Comparison of ENCODE assay signal across 15 mouse cellular contexts in genomic region chr5:74229775-74230413, GRCm38 (mm10). TPM values are rescaled to one million over a fixed set of nuclear protein-coding genes. Genes with fewer than 3 reads are reported as not detected.
A peak's percentile ranks its signal among the peaks of the same experiment; 100 is the strongest.
DNase-seq lines count a peak whose midpoint lies in the region; ATAC-seq and TF ChIP-seq lines count a peak whose summit lies in the region.
"Had no signal": no experiment of that assay in that cellular context is flagged by ENCODE, and none has a peak within 500 bp of the region (broad histone marks: within the 10 kb centered on the region; RNA-seq: fewer than 3 reads in every experiment).

No protein-coding gene starts in this region.

- TF ChIP-seq EP300 in heart, postnatal 0 days (IDR thresholded peaks at IDR 0.05; ENCODE audit: low read depth), result no peak
- no peak for TF ChIP-seq EP300 in heart, adult 2 months (IDR thresholded peaks at IDR 0.05; ENCODE audit: insufficient read depth, low read depth, low read length)

- DNase-seq in heart, postnatal 0 days (ENCODE audit: low spot score), result no peak
- DNase-seq in heart, adult 2 months, result no peak
- no peak for DNase-seq in lung, postnatal 36 days
- no peak for DNase-seq in limb, embryonic 10.5 days (ENCODE audit: low spot score)
- no peak for DNase-seq in ovary, postnatal 10 days (ENCODE audit: low spot score)
- DNase-seq: adrenal gland, adult 8-10 months; cerebellum, adult 18-20 months; kidney, postnatal 10 days; lung, postnatal 4 days; retina, postnatal 1 day; thymus, postnatal 14 days had no signal

- 35% methylated on average over 11 of the region's 11 CpGs for WGBS in heart, postnatal 0 days
- 59% methylated on average over 11 of the region's 11 CpGs for WGBS in heart, adult 2 months
- WGBS in lung, embryonic 15.5 days, result 34% methylated on average over 11 of the region's 11 CpGs
- 72% methylated on average over 11 of the region's 11 CpGs for WGBS in limb, embryonic 10.5 days
- WGBS in midbrain, embryonic 15.5 days, result 54% methylated on average over 11 of the region's 11 CpGs

- H3K27ac ChIP-seq in heart, postnatal 0 days (ENCODE audit: low read depth), result peak overlapping the region; percentile 56
- H3K27ac ChIP-seq in heart, adult 2 months, result no peak overlapping the region
- H3K27ac ChIP-seq in lung, embryonic 15.5 days, result peak overlapping the region; percentile 85
- H3K27ac ChIP-seq in limb, embryonic 10.5 days, result peak overlapping the region; percentile 21; the same call in 1 of the 2 replicates
- no peak overlapping the region for H3K27ac ChIP-seq in midbrain, embryonic 15.5 days
- H3K27ac ChIP-seq: embryonic facial prominence, embryonic 13.5 days had no signal

- no peak for TF ChIP-seq POLR2A in heart, adult 2 months (IDR thresholded peaks at IDR 0.05; ENCODE audit: insufficient read depth, low read depth, low read length)

- H3K9ac ChIP-seq in heart, postnatal 0 days (replicated peaks; ENCODE audit: low read depth, low read length), result no peak overlapping the region
- H3K9ac ChIP-seq in heart, adult 2 months (ENCODE audit: low read depth, low read length), result no peak overlapping the region
- H3K9ac ChIP-seq in lung, embryonic 15.5 days, result no peak overlapping the region
- H3K9ac ChIP-seq in midbrain, embryonic 15.5 days, result no peak overlapping the region
- H3K9ac ChIP-seq: embryonic facial prominence, embryonic 13.5 days had no signal

- ATAC-seq in heart, postnatal 0 days (ENCODE audit: insufficient read depth, low read depth), result 0 out of 2 replicates have a peak, but pooled peaks have one; percentile 18
- ATAC-seq in lung, embryonic 15.5 days (ENCODE audit: borderline replicate concordance, extremely low read depth, low FRiP score, low TSS enrichment), result no peak
- ATAC-seq in midbrain, embryonic 15.5 days (replicated peaks), result 0 out of 2 replicates have a peak, but pooled peaks have one; percentile 28
- ATAC-seq: inflammation-experienced regulatory T-cells, adult 6 months had no signal

- peaks cover 13% of the 10 kb centered on the region for H3K4me1 ChIP-seq in heart, postnatal 0 days (ENCODE audit: control insufficient read depth, insufficient read depth)
- H3K4me1 ChIP-seq in heart, adult 2 months (ENCODE audit: control insufficient read depth, insufficient read depth, low read length), result peaks cover 7% of the 10 kb centered on the region
- peaks cover 22% of the 10 kb centered on the region for H3K4me1 ChIP-seq in lung, embryonic 15.5 days
- H3K4me1 ChIP-seq in limb, embryonic 10.5 days, result peaks cover 11% of the 10 kb centered on the region; the same call in 1 of the 2 replicates
- H3K4me1 ChIP-seq in midbrain, embryonic 15.5 days, result peaks cover 12% of the 10 kb centered on the region

- TF ChIP-seq CTCF in heart, postnatal 0 days (IDR thresholded peaks at IDR 0.05; ENCODE audit: low read depth), result no peak
- no peak for TF ChIP-seq CTCF in heart, adult 2 months (IDR thresholded peaks at IDR 0.05)

- no peaks in the 10 kb centered on the region for H3K9me3 ChIP-seq in heart, postnatal 0 days (replicated peaks; ENCODE audit: control insufficient read depth, low read length)
- H3K9me3 ChIP-seq in lung, embryonic 15.5 days, result no peaks in the 10 kb centered on the region
- H3K9me3 ChIP-seq in limb, embryonic 10.5 days (replicated peaks), result no peaks in the 10 kb centered on the region
- no peaks in the 10 kb centered on the region for H3K9me3 ChIP-seq in midbrain, embryonic 15.5 days
- H3K9me3 ChIP-seq: embryonic facial prominence, embryonic 13.5 days had no signal

- no peaks in the 10 kb centered on the region for H3K36me3 ChIP-seq in heart, postnatal 0 days (replicated peaks; ENCODE audit: control insufficient read depth, insufficient read depth, low read length)
- no peaks in the 10 kb centered on the region for H3K36me3 ChIP-seq in heart, adult 2 months (ENCODE audit: control insufficient read depth, insufficient read depth, low read length)
- no peaks in the 10 kb centered on the region for H3K36me3 ChIP-seq in lung, embryonic 15.5 days
- no peaks in the 10 kb centered on the region for H3K36me3 ChIP-seq in limb, embryonic 10.5 days
- H3K36me3 ChIP-seq in midbrain, embryonic 15.5 days (replicated peaks), result no peaks in the 10 kb centered on the region
- H3K36me3 ChIP-seq: embryonic facial prominence, embryonic 13.5 days had no signal

- H3K4me2 ChIP-seq in heart, postnatal 0 days (ENCODE audit: low read depth, low read length), result no peak overlapping the region
- H3K4me2 ChIP-seq in lung, embryonic 15.5 days, result peak overlapping the region; percentile 16; the same call in 1 of the 2 replicates
- no peak overlapping the region for H3K4me2 ChIP-seq in midbrain, embryonic 15.5 days
- H3K4me2 ChIP-seq: embryonic facial prominence, embryonic 13.5 days had no signal

- H3K4me3 ChIP-seq in heart, postnatal 0 days (ENCODE audit: low read depth, low read length), result no peak overlapping the region
- H3K4me3 ChIP-seq in heart, adult 2 months, result no peak overlapping the region
- H3K4me3 ChIP-seq in lung, embryonic 15.5 days, result no peak overlapping the region
- no peak overlapping the region for H3K4me3 ChIP-seq in limb, embryonic 10.5 days
- H3K4me3 ChIP-seq in midbrain, embryonic 15.5 days, result no peak overlapping the region
- H3K4me3 ChIP-seq: embryonic facial prominence, embryonic 13.5 days had no signal

- intact Hi-C loops in heart, adult 2 months (cut with DNase I), result no loop called here

- H3K27me3 ChIP-seq in heart, postnatal 0 days (ENCODE audit: control insufficient read depth, insufficient read depth, low read length), result no peaks in the 10 kb centered on the region
- no peaks in the 10 kb centered on the region for H3K27me3 ChIP-seq in heart, adult 2 months (ENCODE audit: control insufficient read depth, insufficient read depth, low read length)
- no peaks in the 10 kb centered on the region for H3K27me3 ChIP-seq in lung, embryonic 15.5 days
- no peaks in the 10 kb centered on the region for H3K27me3 ChIP-seq in limb, embryonic 10.5 days (ENCODE audit: low read depth, poor library complexity, severe bottlenecking)
- no peaks in the 10 kb centered on the region for H3K27me3 ChIP-seq in midbrain, embryonic 15.5 days (replicated peaks)
- H3K27me3 ChIP-seq: embryonic facial prominence, embryonic 13.5 days had no signal

- no peaks in the 10 kb centered on the region for H3K79me2 ChIP-seq in heart, adult 2 months (replicated peaks; ENCODE audit: control insufficient read depth, insufficient read depth, low read length)

RNA-seq across cellular contexts. Expression of gene Rasl11b, which starts 34.8 kb away (rescaled TPM):
- 22.8 and 24.5 TPM in 2 replicates for total RNA-seq in heart, postnatal 0 days (2014; rRNA removed; ENCODE audit: low replicate concordance)
- polyA plus RNA-seq in heart, postnatal 0 days (2015; fragmentation: Nextera tagmentation; extraction: Ambion mirVana), result 61.9 and 67.8 TPM in 2 replicates
- 10 to 100 TPM; 27.8 to 28.9 TPM for total RNA-seq in heart, adult 2 months (2021)
- polyA plus RNA-seq in heart, adult 2 months (2012; rRNA removed), result 31.3 and 44.4 TPM in 2 replicates
- polyA plus RNA-seq in lung, embryonic 15.5 days (2015; fragmentation: Nextera tagmentation; extraction: Ambion mirVana), result 150 and 154 TPM in 2 replicates
- 40.7 and 91.2 TPM in 2 replicates for polyA plus RNA-seq in limb, embryonic 10.5 days (2016; fragmentation: Nextera tagmentation; extraction: Ambion mirVana)
- 11.4 and 12.9 TPM in 2 replicates for polyA plus RNA-seq in midbrain, embryonic 15.5 days (2015; fragmentation: Nextera tagmentation; extraction: Ambion mirVana)

Comparison
In these comparisons a context has a peak if more than half of its experiments do, and no peak if none do; other contexts are left out.
1. H3K27ac ChIP-seq: peak in heart, postnatal 0 days (single experiment), lung, embryonic 15.5 days (single experiment) and limb, embryonic 10.5 days (single experiment); none in heart, adult 2 months (single experiment) and midbrain, embryonic 15.5 days (single experiment).